Mouse (Mus musculus): ENCODE results near the gene Tomm5. TPM values are rescaled to one million over a fixed set of nuclear protein-coding genes. Genes with fewer than 3 reads are reported as not detected.

Tomm5 gene
- total RNA-seq, 2 experiments from 2014 or later = 253 to 266 TPM

DNA sequence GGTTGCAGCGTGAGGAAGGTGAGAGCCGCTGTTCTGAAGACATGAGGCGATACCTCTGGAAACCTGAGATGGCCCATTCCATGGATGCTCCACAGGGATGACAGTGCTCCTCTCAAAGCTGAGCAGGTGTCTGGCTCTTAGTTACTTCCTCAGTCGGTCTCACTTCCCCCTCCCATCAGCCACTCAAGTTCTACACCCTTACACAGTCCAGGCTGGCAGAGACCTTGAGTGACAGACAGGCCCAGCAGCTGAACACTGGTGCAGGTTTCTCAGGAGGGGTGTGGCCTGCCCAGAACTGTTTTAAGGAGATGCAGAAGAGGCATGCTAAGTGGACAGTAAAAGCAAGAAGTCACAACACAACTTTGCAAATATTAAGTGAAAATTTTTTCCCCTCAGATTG, 40.2 kb downstream of the Tomm5 start:
- peak; percentile 49; the same call in 1 of the 2 replicates for ATAC-seq (replicated peaks; ENCODE audit: poor library complexity)

GRCm38 (mm10) chr4:45066036-45066730, 41.7 kb downstream of the Tomm5 start:
- no peak for ATAC-seq (replicated peaks; ENCODE audit: poor library complexity)

DNA sequence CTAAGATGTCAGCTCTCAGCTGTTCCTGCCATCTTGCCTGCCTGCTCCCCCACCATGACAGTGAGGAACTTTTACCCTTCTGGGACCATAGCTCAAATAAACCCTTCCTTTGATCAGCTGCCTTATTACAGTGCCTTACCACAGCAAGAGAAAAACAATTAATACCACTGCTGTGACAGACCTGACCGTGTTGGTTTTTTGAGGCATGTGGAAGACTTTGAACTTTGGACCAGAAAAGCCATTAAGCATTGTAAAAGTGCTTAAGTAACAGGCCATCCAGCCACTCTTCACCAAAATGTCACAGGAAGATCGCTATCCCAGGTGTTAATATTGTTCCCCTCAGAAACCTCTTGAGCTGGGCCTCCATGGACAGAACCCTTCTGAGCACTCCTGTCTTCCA, 43.3 kb downstream of the Tomm5 start:
- ATAC-seq (replicated peaks; ENCODE audit: poor library complexity) = no peak

GRCm38 (mm10) chr4:45063836-45064235, 44.1 kb downstream of the Tomm5 start:
- ATAC-seq (replicated peaks; ENCODE audit: poor library complexity) = peak; percentile 97

DNA sequence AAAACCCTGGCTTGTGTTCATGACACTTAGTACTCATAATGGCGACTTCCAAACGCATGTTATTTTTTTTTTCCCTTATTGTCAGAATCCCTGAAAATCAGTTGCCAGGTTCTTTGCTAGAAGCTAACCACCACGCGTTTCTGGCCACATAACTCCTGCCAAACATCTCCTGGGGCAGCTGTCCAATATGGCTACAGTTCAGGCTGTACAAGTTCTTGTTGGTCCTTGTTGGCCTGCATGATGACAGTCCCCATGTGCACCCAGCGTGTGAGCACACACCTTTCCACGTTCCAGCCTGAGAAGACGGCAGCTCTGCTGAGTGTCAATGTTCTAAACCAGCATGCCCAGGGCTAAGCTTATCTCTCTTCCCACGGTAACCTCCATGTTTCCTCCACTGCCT, 52.5 kb downstream of the Tomm5 start:
- no peak for ATAC-seq (replicated peaks; ENCODE audit: poor library complexity)

Other genes with a start within 250 kb of the Tomm5 start
- gene Grhpr, start 126.7 kb downstream of the Tomm5 start, total RNA-seq (2015) = 11.8 and 12.0 TPM in 2 replicates
- gene Grhpr, start 126.7 kb downstream of the Tomm5 start, total RNA-seq (2017) = 7.9 and 8.9 TPM in 2 replicates
- gene Zbtb5, start 95.7 kb downstream of the Tomm5 start, total RNA-seq (2015) = 5.7 and 6.5 TPM in 2 replicates
- gene Zbtb5, start 95.7 kb downstream of the Tomm5 start, total RNA-seq (2017) = 9.5 and 10.1 TPM in 2 replicates
- gene Polr1e, start 89.5 kb downstream of the Tomm5 start, total RNA-seq (2015) = 50.9 and 65.2 TPM in 2 replicates
- 47.3 and 53.0 TPM in 2 replicates for gene Polr1e, start 89.5 kb downstream of the Tomm5 start, total RNA-seq (2017)
- 1.2 and 3.1 TPM in 2 replicates for gene Fbxo10, start 23.5 kb downstream of the Tomm5 start, total RNA-seq (2015)
- 1.8 and 3.1 TPM in 2 replicates for gene Fbxo10, start 23.5 kb downstream of the Tomm5 start, total RNA-seq (2017)
- not detected in 2 replicates for gene Frmpd1, start 76.8 kb upstream of the Tomm5 start, total RNA-seq (2015)
- gene Frmpd1, start 76.8 kb upstream of the Tomm5 start, total RNA-seq (2017) = not detected in 2 replicates
- 17.3 TPM in 2 replicates for gene Trmt10b, start 189.0 kb upstream of the Tomm5 start, total RNA-seq (2015)
- gene Trmt10b, start 189.0 kb upstream of the Tomm5 start, total RNA-seq (2017) = 21.9 and 25.7 TPM in 2 replicates
- 16.2 and 16.3 TPM in 2 replicates for gene Dcaf10, start 234.0 kb upstream of the Tomm5 start, total RNA-seq (2015)
- gene Dcaf10, start 234.0 kb upstream of the Tomm5 start, total RNA-seq (2017) = 10.2 and 12.3 TPM in 2 replicates
- 79.7 and 89.4 TPM in 2 replicates for gene Exosc3, start 234.6 kb upstream of the Tomm5 start, total RNA-seq (2015)
- gene Exosc3, start 234.6 kb upstream of the Tomm5 start, total RNA-seq (2017) = 173 and 203 TPM in 2 replicates